Mouse (Mus musculus): ENCODE results near the gene Muc5b. TPM values are rescaled to one million over a fixed set of nuclear protein-coding genes. Genes with fewer than 3 reads are reported as not detected.

Muc5b gene
- total and polyA plus RNA-seq, 3 experiments = 0.01 TPM; not detected in 2

GRCm38 (mm10) chr7:141835941-141836340 lies 2.9 kb upstream of the Muc5b start:
- no peak overlapping the region for H3K9ac ChIP-seq (ENCODE audit: control insufficient read depth, low read depth, low read length, poor library complexity, severe bottlenecking)

GRCm38 (mm10) chr7:141836423-141836822 lies 2.4 kb upstream of the Muc5b start:
- TF ChIP-seq ZKSCAN1 (IDR thresholded peaks at IDR 0.05; ENCODE audit: low read depth, low read length) = no peak
- TF ChIP-seq POLR2AphosphoS2 (IDR thresholded peaks at IDR 0.05; ENCODE audit: low read length) = no peak
- no peak for TF ChIP-seq JUND (IDR thresholded peaks at IDR 0.05; ENCODE audit: low read depth, low read length)
- TF ChIP-seq CTCF (IDR thresholded peaks at IDR 0.05 in 2 of 3, conservative IDR thresholded peaks at IDR 0.05 in 1 of 3; ENCODE audit: control insufficient read depth in 1 of 3, insufficient read depth in 1 of 3, low read depth in 2 of 3, low read length in 3 of 3, poor library complexity in 1 of 3, severe bottlenecking in 1 of 3) = no peak
- TF ChIP-seq MAFK (IDR thresholded peaks at IDR 0.05; ENCODE audit: borderline replicate concordance, low read depth, low read length) = no peak
- no peak for TF ChIP-seq MXI1 (IDR thresholded peaks at IDR 0.05; ENCODE audit: low read depth, low read length)
- TF ChIP-seq ELF1 (IDR thresholded peaks at IDR 0.05; ENCODE audit: low read depth, low read length) = no peak
- TF ChIP-seq POLR2A (IDR thresholded peaks at IDR 0.05; ENCODE audit: control insufficient read depth in 1 of 2, insufficient read depth in 1 of 2, low read depth in 1 of 2, low read length in 2 of 2, poor library complexity in 1 of 2) = no peak
- no peak for TF ChIP-seq USF2 (IDR thresholded peaks at IDR 0.05; ENCODE audit: borderline replicate concordance in 1 of 2, insufficient read depth in 1 of 2, low read depth in 1 of 2, low read length in 2 of 2)
- TF ChIP-seq TCF12 (IDR thresholded peaks at IDR 0.05; ENCODE audit: low read depth, low read length) = no peak
- no peak for TF ChIP-seq GATA1 (IDR thresholded peaks at IDR 0.05; ENCODE audit: low read depth, low read length)
- TF ChIP-seq USF1 (IDR thresholded peaks at IDR 0.05; ENCODE audit: low read depth, low read length) = no peak
- no peak for TF ChIP-seq MEF2A (IDR thresholded peaks at IDR 0.05; ENCODE audit: extremely low read depth, insufficient replicate concordance, low read depth, low read length, poor library complexity, severe bottlenecking)
- TF ChIP-seq MYC (IDR thresholded peaks at IDR 0.05; ENCODE audit: low read depth, low read length) = no peak
- TF ChIP-seq MAZ (IDR thresholded peaks at IDR 0.05; ENCODE audit: low read depth, low read length) = no peak
- no peak for TF ChIP-seq ZMIZ1 (IDR thresholded peaks at IDR 0.05; ENCODE audit: low read depth, low read length)
- TF ChIP-seq TAL1 (IDR thresholded peaks at IDR 0.05; ENCODE audit: low read length) = no peak
- no peak for TF ChIP-seq NRF1 (IDR thresholded peaks at IDR 0.05; ENCODE audit: insufficient read depth, low read depth, low read length, poor library complexity, severe bottlenecking)

More at GRCm38 (mm10) chr7:141835941-141836340, 2.9 kb upstream of the Muc5b start:
- no peaks in the 10 kb centered on the region for H3K36me3 ChIP-seq (ENCODE audit: control insufficient read depth in 1 of 2, insufficient read depth in 2 of 2, low read length in 2 of 2)
- no peak overlapping the region for H3K27ac ChIP-seq (ENCODE audit: control insufficient read depth, low read depth, low read length)
- H3K9me3 ChIP-seq (replicated peaks; ENCODE audit: insufficient read depth, low read length) = no peaks in the 10 kb centered on the region
- no peak for DNase-seq (ENCODE audit: low read depth, low spot score)
- H3K4me3 ChIP-seq (ENCODE audit: control insufficient read depth in 1 of 2, insufficient read depth in 1 of 2, low read depth in 2 of 2, low read length in 2 of 2) = no peak overlapping the region
- H3K27me3 ChIP-seq (ENCODE audit: control insufficient read depth in 1 of 2, insufficient read depth in 2 of 2, low read length in 2 of 2) = peaks cover 4% of the 10 kb centered on the region in 2 experiments; a peak in 3 of 4 replicates
- H3K79me2 ChIP-seq (ENCODE audit: control insufficient read depth, insufficient read depth, low read length, poor library complexity) = no peaks in the 10 kb centered on the region
- no peaks in the 10 kb centered on the region for H3K4me1 ChIP-seq (ENCODE audit: control insufficient read depth in 1 of 2, insufficient read depth in 2 of 2, low read length in 2 of 2)
- TF ChIP-seq CHD1 (IDR thresholded peaks at IDR 0.05; ENCODE audit: low read depth, low read length) (no peak), ETS1 (IDR thresholded peaks at IDR 0.05; ENCODE audit: low read depth, low read length) (no peak), BHLHE40 (IDR thresholded peaks at IDR 0.05; ENCODE audit: borderline replicate concordance, low read depth, low read length) (no peak), NELFE (IDR thresholded peaks at IDR 0.05; ENCODE audit: low read depth, low read length) (no peak), ZNF384 (IDR thresholded peaks at IDR 0.05; ENCODE audit: low read depth, low read length) (no peak), UBTF (IDR thresholded peaks at IDR 0.05; ENCODE audit: borderline replicate concordance, insufficient read depth, low read depth, low read length) (no peak), RAD21 (IDR thresholded peaks at IDR 0.05; ENCODE audit: low read depth, low read length) (no peak), TAL1 (IDR thresholded peaks at IDR 0.05; ENCODE audit: low read length) (no peak), MAFK (IDR thresholded peaks at IDR 0.05; ENCODE audit: borderline replicate concordance, low read depth, low read length) (no peak), MYC (IDR thresholded peaks at IDR 0.05; ENCODE audit: low read depth, low read length) (no peak), MAX (IDR thresholded peaks at IDR 0.05; ENCODE audit: low read length) (no peak)

More at GRCm38 (mm10) chr7:141836423-141836822, 2.4 kb upstream of the Muc5b start:
- no peak overlapping the region for H3K9ac ChIP-seq (ENCODE audit: control insufficient read depth, low read depth, low read length, poor library complexity, severe bottlenecking)
- H3K27me3 ChIP-seq (ENCODE audit: control insufficient read depth in 1 of 2, insufficient read depth in 2 of 2, low read length in 2 of 2) = peaks cover 2 to 4% of the 10 kb centered on the region in 2 experiments; a peak in 3 of 4 replicates
- H3K4me1 ChIP-seq (ENCODE audit: control insufficient read depth in 1 of 2, insufficient read depth in 2 of 2, low read length in 2 of 2) = no peaks in the 10 kb centered on the region
- no peak overlapping the region for H3K4me3 ChIP-seq (ENCODE audit: control insufficient read depth in 1 of 2, insufficient read depth in 1 of 2, low read depth in 2 of 2, low read length in 2 of 2)
- no peaks in the 10 kb centered on the region for H3K79me2 ChIP-seq (ENCODE audit: control insufficient read depth, insufficient read depth, low read length, poor library complexity)
- DNase-seq (ENCODE audit: low read depth, low spot score) = peak; percentile 8
- no peak overlapping the region for H3K27ac ChIP-seq (ENCODE audit: control insufficient read depth, low read depth, low read length)
- no peaks in the 10 kb centered on the region for H3K36me3 ChIP-seq (ENCODE audit: control insufficient read depth in 1 of 2, insufficient read depth in 2 of 2, low read length in 2 of 2)
- no peaks in the 10 kb centered on the region for H3K9me3 ChIP-seq (replicated peaks; ENCODE audit: insufficient read depth, low read length)
